Mouse (Mus musculus) G1E (cell line): ENCODE measurements around the gene Tcap. TPM values are rescaled to one million over a fixed set of nuclear protein-coding genes. Genes with fewer than 3 reads are reported as not detected.

Experiments
- ATAC-seq: 2 replicates; pipeline ENCODE4 v1.8.0; 2016; ENCODE audit warnings: mild to moderate bottlenecking; ENCODE audit not compliant: insufficient number of reproducible peaks, poor library complexity, low FRiP score, severe bottlenecking; ENCODE audit errors: extremely low read depth
- DNase-seq: peaks from one replicate; pipeline ENCODE4 v3.0.0; 2012; ENCODE audit warnings: low spot score
- H3K27me3 ChIP-seq: 2 replicates; pipeline ENCODE4 v1.6.1; 2012; ENCODE audit warnings: mild to moderate bottlenecking, low read length, inconsistent platforms; ENCODE audit not compliant: insufficient read depth
- H3K36me3 ChIP-seq: replicated peaks from 2 replicates; pipeline ENCODE3; 2012; ENCODE audit warnings: mild to moderate bottlenecking, inconsistent platforms
- H3K4me1 ChIP-seq: 2 replicates; pipeline ENCODE4 v1.6.1; 2012; ENCODE audit warnings: low read depth, low read length, inconsistent platforms, mixed read lengths; ENCODE audit not compliant: insufficient read depth
- H3K4me3 ChIP-seq: 2 replicates; pipeline ENCODE4 v1.5.1; 2012; ENCODE audit warnings: low read depth, mild to moderate bottlenecking, inconsistent platforms, low read length, moderate library complexity, mixed read lengths
- H3K9me3 ChIP-seq: replicated peaks from 2 replicates; pipeline ENCODE4 v1.6.1; 2012; ENCODE audit warnings: inconsistent platforms
- CTCF ChIP-seq: IDR thresholded peaks from 2 replicates; pipeline ENCODE4 v1.5.1; 2012; ENCODE audit warnings: low read depth, low read length, inconsistent platforms, mixed read lengths
- GATA1 ChIP-seq: IDR thresholded peaks from 2 replicates; pipeline ENCODE4 v1.6.1; 2012; ENCODE audit warnings: borderline replicate concordance, low read length, inconsistent platforms, mixed read lengths
- GATA2 ChIP-seq: IDR thresholded peaks from 2 replicates; pipeline ENCODE4 v1.6.1; 2012; ENCODE audit warnings: low read depth, low read length, inconsistent platforms, borderline replicate concordance
- POLR2AphosphoS5 ChIP-seq: IDR thresholded peaks from 2 replicates; pipeline ENCODE4 v1.6.1; 2012; ENCODE audit warnings: low read depth, low read length, inconsistent platforms; ENCODE audit not compliant: insufficient replicate concordance
- TAL1 ChIP-seq: conservative IDR thresholded peaks from 2 replicates; pipeline ENCODE4 v1.6.1; 2012; ENCODE audit warnings: low read depth, low read length, inconsistent platforms, mixed read lengths
- polyA plus RNA-seq: library from polyadenylated mRNA; stranded (reverse); fragments of >175 nt; gene quantifications from 2 replicates; pipeline ENCODE4 v1.2.3, GENCODE M21; 2012
- total RNA-seq, 2 experiments: library from RNA; stranded (forward) in 1 of 2; stranded (reverse) in 1 of 2; fragments of 200-1000 nt in 1 of 2; fragments of >200 nt in 1 of 2; fragmentation: Nextera tagmentation in 1 of 2; gene quantifications; 2 replicates each; pipeline ENCODE4 v1.2.3; 2014 to 2017

Tcap gene
- total and polyA plus RNA-seq, 3 experiments = not detected

DNA sequence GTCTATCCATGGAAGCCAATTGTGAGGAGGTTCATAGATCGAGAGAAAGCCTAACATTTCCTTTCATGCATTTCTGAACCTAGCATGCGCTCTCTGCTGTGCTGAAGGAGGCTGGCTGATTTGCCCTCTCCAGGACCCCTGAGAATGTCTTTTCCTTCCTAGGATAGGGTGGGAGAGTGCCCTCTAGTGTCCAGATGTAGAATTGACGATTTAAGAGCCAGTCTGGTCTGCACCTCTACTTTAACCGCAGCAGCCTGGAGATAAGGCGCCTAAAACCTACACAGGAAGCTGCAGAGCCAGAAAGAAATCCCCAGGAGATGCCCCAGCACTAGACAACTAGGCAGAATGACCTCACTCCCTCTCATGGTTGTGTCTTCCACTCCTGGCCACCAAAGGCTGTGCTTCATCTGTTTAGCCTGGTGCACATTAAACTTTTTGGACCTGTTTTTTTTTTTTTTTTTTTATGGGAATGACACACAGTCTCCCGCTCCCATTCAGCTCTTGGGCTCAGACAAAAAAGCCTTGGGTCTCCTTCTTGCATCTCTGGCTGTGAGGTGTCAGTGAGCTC, 27.8 kb upstream of the Tcap start:
- no peak overlapping the region for H3K4me3 ChIP-seq
- H3K9me3 ChIP-seq = no peaks in the 10 kb centered on the region
- H3K4me1 ChIP-seq = peaks cover 51% of the 10 kb centered on the region
- H3K36me3 ChIP-seq = peaks cover 16% of the 10 kb centered on the region
- TF ChIP-seq POLR2AphosphoS5 = no peak
- TF ChIP-seq GATA2 = no peak
- no peak for TF ChIP-seq GATA1
- no peak for TF ChIP-seq TAL1
- TF ChIP-seq CTCF = peak; percentile 69
- ATAC-seq (no peak), DNase-seq (peak; percentile 84)
- peaks cover 39% of the 10 kb centered on the region for H3K27me3 ChIP-seq

DNA sequence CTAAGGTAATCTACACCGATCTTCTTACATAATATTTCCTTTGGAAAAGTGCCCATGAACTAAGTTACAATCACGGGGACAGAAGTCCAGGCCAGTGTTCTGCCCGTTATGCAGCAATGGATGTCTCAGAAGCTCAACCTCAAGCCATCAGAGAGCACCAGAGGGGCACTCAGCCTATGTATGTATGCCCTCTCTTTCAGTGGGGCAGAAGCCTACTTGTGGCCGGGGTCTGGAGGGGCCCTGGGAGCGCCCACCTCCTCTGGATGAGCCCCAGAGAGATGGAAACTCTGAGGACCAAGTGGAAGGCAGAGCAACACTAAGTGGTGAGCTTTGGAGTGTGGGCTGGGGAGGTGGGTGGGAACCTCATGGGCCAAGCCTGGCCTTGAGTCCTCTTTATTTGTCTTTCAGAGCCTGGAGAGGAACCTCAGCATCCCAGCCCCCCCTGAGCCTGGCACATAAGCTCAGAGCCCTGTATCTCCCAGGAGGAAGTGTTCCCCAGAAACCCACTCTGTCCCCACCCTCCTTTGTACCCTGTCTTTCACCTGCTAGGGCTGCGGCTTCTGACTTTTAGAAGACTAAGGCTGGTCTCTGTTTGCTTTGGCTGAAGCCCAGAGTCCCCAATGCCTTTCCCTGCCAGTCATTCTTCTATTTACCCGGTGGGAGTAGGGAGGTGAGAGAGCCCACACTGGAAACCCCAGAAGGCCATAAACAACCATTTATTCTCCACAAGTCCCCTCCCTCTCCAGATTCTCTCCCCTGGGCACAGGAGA, 26.8 kb upstream of the Tcap start:
- ATAC-seq = no peak
- peak overlapping the region; percentile 87; the same call in 1 of the 2 replicates for H3K4me3 ChIP-seq

GRCm38 (mm10) chr11:98357396-98358160, 26.0 kb upstream of the Tcap start:
- peaks cover 23% of the 10 kb centered on the region for H3K27me3 ChIP-seq
- peaks cover 33% of the 10 kb centered on the region for H3K36me3 ChIP-seq
- H3K4me1 ChIP-seq = peaks cover 57% of the 10 kb centered on the region
- no peak for TF ChIP-seq TAL1
- TF ChIP-seq POLR2AphosphoS5 = no peak
- no peak for TF ChIP-seq CTCF
- no peak for TF ChIP-seq GATA1
- no peak for TF ChIP-seq GATA2
- DNase-seq (no peak), ATAC-seq (no peak)
- H3K9me3 ChIP-seq = no peaks in the 10 kb centered on the region
- peak overlapping the region; percentile 87 for H3K4me3 ChIP-seq

More for the DNA sequence above, 26.8 kb upstream of the Tcap start:
- Histone ChIP-seq H3K9me3 (no peaks in the 10 kb centered on the region), H3K36me3 (peaks cover 26% of the 10 kb centered on the region), H3K4me1 (peaks cover 57% of the 10 kb centered on the region), H3K27me3 (peaks cover 30% of the 10 kb centered on the region)
- no peak for DNase-seq
- TF ChIP-seq GATA1 (no peak), POLR2AphosphoS5 (no peak), CTCF (no peak), TAL1 (no peak), GATA2 (no peak)

DNA sequence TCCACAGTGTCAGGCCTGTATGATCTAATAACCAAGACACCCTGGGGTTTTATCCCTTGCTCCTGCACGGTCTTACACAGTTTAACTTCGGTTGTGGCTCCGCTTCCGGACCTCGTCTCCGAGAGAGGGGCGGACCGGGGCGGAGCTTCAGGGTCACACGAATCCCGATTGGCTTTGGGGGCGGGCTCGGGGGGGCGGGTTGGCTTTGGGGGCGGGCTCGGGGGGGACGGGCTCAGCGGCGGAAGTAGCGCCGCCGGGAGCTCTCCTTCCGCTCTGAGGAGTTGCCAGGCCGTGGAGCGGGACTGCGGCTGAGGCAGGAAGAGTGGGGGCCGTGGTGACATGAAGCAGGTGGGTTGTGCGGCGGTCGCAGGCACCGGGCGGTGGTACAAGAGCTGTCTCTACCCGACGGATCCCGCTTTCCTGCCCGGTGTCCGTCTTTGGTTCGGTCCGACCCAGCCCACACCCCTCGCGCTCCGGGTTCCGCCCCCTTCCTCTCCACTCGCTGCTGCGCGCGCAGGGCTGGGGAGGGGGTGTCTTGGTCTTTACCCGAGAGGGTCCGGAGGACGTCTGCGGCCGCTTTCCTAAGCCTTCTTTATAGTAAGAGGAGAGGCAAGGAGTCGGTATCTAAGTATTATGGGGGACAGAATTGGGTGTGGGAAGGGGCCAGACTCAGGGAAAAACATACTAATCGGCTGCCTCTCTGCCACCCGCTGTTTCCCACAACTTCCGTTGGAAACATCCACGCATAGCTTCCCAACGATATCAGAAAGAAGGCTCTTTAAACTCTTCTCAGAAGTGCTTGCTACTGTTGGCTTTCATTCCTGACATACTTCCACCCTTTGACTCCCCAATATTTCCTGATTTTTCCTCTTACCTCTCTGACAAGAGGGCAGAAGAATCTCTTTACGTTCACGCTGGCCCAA, 25.2 kb upstream of the Tcap start, which contains the start of gene Stard3:
TSS of gene Stard3 (plus strand) at position 208 of the 923 bp plus-strand sequence.
- DNase-seq (peak; percentile 97), ATAC-seq (peak; percentile 83)
- TF ChIP-seq GATA1 (no peak), GATA2 (no peak), CTCF (no peak), POLR2AphosphoS5 (no peak), TAL1 (no peak)
- no peaks in the 10 kb centered on the region for H3K9me3 ChIP-seq
- peak within 1 kb of the TSS; percentile 87 for H3K4me3 ChIP-seq
- peaks cover 15% of the 10 kb centered on the region for H3K27me3 ChIP-seq
- H3K36me3 ChIP-seq = peaks cover 42% of the 10 kb centered on the region
- H3K4me1 ChIP-seq = peaks cover 57% of the 10 kb centered on the region

DNA sequence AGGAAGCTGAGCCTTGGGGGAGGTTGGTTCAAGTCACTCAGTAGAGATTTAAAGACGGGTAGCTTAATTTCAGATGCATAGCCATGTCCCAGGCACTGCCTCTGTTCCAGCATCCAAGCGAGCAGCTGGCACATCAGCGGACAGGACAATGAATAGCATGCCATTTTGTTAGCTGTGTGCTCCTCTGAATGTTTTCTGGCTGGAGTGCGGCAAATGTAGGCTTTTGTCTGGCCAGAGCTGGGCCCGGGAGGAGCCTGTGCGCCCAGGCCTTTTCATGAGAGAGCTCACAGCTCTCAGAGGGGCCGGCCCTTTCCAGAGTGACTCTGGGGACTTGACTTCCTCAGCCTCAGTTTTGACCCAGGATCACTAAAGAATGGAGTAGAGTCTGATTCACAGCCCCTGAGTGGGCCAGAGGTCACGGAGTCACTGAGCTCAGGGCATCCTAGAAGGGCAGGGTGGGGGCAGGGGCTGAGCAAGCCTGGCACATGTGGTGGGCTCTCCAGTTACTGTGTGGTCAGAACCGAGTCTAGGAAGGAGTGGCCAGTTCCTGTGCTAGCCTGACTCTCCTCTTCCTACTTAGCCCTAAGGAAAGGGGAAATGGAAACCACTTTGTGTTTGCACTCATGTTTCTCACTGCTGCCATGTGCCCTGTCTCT, 22.6 kb upstream of the Tcap start:
- DNase-seq (no peak), ATAC-seq (no peak)
- H3K36me3 ChIP-seq = peaks cover 58% of the 10 kb centered on the region
- H3K27me3 ChIP-seq = no peaks in the 10 kb centered on the region
- H3K4me3 ChIP-seq = no peak overlapping the region
- H3K4me1 ChIP-seq = peaks cover 49% of the 10 kb centered on the region
- no peak for TF ChIP-seq GATA1
- TF ChIP-seq POLR2AphosphoS5 = no peak
- TF ChIP-seq TAL1 = no peak
- no peak for TF ChIP-seq GATA2
- TF ChIP-seq CTCF = no peak
- H3K9me3 ChIP-seq = no peaks in the 10 kb centered on the region
